Mouse (Mus musculus): ENCODE results near the gene Cep131. TPM values are rescaled to one million over a fixed set of nuclear protein-coding genes. Genes with fewer than 3 reads are reported as not detected.

Cep131 gene
- total RNA-seq, 2 experiments from 2014 or later = 37.1 to 38.2 TPM

- DNase-seq (ENCODE audit: extremely low spot score in 1 of 2, low spot score in 2 of 2) = no peak
- intact Hi-C loops (cut with DNase I) = no loop called here
Observed at GRCm38 (mm10) chr11:120034306-120034705, 52.3 kb downstream of the Cep131 start.

DNA sequence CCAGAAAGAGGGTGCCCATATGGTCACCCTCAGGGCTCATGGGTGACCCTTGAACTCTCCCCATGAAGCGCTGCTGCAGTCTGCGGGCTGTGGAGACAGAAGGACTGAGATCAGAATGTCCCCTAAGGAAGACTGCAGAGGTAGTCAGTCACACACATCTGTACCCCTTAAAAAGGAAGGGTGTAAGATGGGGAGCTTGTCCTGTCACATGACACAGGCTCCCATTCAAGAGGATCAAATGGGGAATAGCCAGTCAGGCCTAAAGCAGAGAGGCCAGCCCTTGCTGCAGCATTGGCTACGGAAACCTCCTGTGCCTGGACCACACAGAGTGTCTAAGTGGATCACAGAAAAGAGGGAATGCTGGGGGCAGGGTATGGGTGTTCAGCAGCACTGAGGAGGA lies 53.2 kb downstream of the Cep131 start:
- no peak for DNase-seq (ENCODE audit: extremely low spot score in 1 of 2, low spot score in 2 of 2)
- intact Hi-C loops (cut with DNase I) = no loop called here

- DNase-seq (ENCODE audit: extremely low spot score in 1 of 2, low spot score in 2 of 2) = no peak
- intact Hi-C loops (cut with DNase I) = no loop called here
Observed at GRCm38 (mm10) chr11:120032052-120032451, 54.6 kb downstream of the Cep131 start.

DNA sequence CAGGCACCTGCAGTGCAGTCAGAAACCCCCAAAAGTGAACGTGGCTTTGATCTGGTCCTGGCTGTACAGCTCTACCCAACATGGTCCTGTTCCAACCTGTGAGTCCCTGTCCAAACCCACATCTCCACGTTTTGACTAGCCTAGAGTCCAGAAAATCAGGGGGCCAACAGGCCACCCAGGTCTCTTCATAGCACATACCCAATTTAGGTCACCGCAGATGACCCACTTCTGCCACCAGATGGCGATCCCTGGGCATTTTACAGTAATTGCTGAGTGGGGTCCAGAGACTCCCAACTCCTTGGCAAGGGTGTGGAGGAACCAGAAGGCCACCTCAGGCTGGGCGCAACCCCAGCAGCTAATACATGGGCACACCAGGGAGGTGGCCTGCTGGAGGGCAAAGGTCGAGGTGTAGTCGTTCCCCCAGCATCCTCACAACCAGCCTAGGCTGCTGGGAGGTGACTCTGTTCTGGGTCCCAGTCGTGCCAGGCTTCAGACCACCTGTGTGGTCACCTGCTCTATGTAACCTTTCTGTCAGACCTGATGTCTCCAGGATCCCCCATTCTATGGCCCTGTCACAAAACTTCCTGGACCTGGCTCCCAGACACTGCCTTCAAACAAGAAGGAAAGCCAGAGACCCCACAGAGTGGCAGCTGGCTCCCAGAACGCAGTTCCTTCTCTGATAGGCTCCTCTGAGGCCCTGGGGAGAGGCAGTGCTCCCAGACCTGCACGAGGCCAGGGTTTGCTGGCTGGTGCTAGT lies 56.3 kb downstream of the Cep131 start:
- intact Hi-C loops (cut with DNase I) = no loop called here
- DNase-seq (ENCODE audit: extremely low spot score in 1 of 2, low spot score in 2 of 2) = no peak

- DNase-seq (ENCODE audit: extremely low spot score in 1 of 2, low spot score in 2 of 2) = no peak
- intact Hi-C loops (cut with DNase I) = no loop called here
Observed at GRCm38 (mm10) chr11:120029431-120030144, 57.0 kb downstream of the Cep131 start.

GRCm38 (mm10) chr11:120028319-120029092 lies 58.1 kb downstream of the Cep131 start:
- intact Hi-C loops (cut with DNase I) = no loop called here
- DNase-seq (ENCODE audit: extremely low spot score in 1 of 2, low spot score in 2 of 2) = no peak

GRCm38 (mm10) chr11:120026941-120027340 lies 59.7 kb downstream of the Cep131 start:
- no peak for DNase-seq (ENCODE audit: extremely low spot score in 1 of 2, low spot score in 2 of 2)

DNA sequence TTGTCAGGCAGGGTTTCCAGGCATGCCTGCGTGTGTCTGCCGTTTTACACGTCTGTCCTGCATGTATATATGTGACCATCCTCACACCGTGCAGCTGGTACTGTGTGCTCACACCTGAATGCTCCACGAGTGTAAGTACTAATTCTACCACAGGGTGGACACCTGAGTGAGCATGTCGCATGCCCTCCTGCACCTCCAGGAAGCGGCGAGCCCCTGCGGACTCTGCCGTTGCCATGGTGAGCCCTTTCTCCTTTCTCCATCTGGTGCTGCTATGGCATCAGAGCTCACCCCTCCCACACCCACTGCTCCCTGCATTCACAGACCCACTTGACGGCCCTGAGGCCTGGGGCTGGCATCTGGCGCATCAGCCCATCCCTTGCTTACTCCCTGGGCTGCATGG lies 63.8 kb downstream of the Cep131 start:
- intact Hi-C loops (cut with DNase I) = no loop called here
- DNase-seq (ENCODE audit: extremely low spot score in 1 of 2, low spot score in 2 of 2) = peak in 1 of 2 experiments; percentile 28

More at GRCm38 (mm10) chr11:120026941-120027340, 59.7 kb downstream of the Cep131 start:
- intact Hi-C loops (cut with DNase I) = no loop called here

- DNase-seq (ENCODE audit: extremely low spot score in 1 of 2, low spot score in 2 of 2) = no peak
- intact Hi-C loops (cut with DNase I) = no loop called here
Observed at GRCm38 (mm10) chr11:120022216-120022615, 64.4 kb downstream of the Cep131 start.

GRCm38 (mm10) chr11:120021367-120021766 lies 65.3 kb downstream of the Cep131 start:
- intact Hi-C loops (cut with DNase I) = no loop called here
- DNase-seq (ENCODE audit: extremely low spot score in 1 of 2, low spot score in 2 of 2) = peak in 1 of 2 experiments; percentile 31

DNA sequence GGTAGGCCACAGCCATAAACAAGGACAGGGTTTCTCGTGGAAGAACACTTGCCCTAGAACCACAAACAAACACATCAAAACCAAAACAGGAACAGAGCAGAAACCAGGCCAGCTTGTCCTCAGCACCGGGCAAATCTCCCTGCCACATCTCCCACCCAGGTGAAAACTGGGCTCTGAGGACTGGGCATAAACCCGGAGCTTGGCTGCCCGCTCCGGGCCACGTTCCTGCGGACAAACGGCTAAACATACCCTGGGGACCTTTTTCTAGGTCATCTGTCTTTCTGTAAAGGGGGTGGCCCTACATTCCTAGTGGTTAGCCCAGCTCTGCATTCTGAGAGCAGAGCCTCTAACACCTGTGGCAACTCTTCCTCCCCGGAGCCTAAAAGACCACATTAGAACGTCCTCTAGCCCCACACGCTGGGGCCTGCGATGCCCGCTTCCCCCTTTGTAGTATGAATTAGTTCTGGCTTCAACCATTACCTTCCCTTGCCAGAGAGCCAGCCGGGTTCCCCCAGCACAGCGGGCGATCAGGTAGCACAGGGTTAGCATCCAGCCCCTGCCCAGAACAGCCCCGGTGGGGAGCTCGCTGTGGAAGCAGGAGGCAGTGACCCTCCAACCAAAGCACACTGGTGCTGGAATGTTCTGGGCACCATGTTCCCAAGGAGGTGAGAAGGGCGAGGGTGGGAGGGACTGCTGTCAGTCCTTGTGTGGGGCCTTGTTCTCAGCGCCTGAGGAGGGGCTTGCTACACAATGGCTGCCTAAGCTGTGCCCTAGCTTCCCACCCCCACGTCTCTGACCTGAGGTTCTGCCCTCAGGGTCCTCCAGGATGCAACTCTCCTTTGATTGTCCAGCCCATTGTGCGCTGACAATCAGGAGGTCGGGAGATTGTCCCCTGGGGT lies 66.8 kb downstream of the Cep131 start:
- intact Hi-C loops (cut with DNase I) = no loop called here
- DNase-seq (ENCODE audit: extremely low spot score in 1 of 2, low spot score in 2 of 2) = peak in 1 of 2 experiments; percentile 33

GRCm38 (mm10) chr11:120017011-120017410 lies 69.6 kb downstream of the Cep131 start:
- DNase-seq (ENCODE audit: extremely low spot score in 1 of 2, low spot score in 2 of 2) = peak in 1 of 2 experiments; percentile 59
- intact Hi-C loops (cut with DNase I) = no loop called here

- intact Hi-C loops (cut with DNase I) = loop anchor here (5.0 kb wide), 2 partner anchors 73 to 88 kb away; partner anchors contain the start of gene Cep131
Observed at GRCm38 (mm10) chr11:120014758-120015157, 71.9 kb downstream of the Cep131 start.

More at GRCm38 (mm10) chr11:120014758-120015157, 71.9 kb downstream of the Cep131 start:
- DNase-seq (ENCODE audit: extremely low spot score in 1 of 2, low spot score in 2 of 2) = peak in 1 of 2 experiments; percentile 33

Small RNA genes within 50 kb of the gene (microRNA-seq; reads per million reads assigned to microRNA genes)
- gene Gm25948 = not detected
- gene Mir3065 = not detected
- gene Mir338 = not detected

Other genes starting within 250 kb of the Cep131 start
- gene Chmp6, start 173.4 kb downstream of the Cep131 start, total RNA-seq (2021) = 10 to 100 TPM; 43.0 to 46.9 TPM
- gene Baiap2, start 144.1 kb downstream of the Cep131 start, total RNA-seq (2021) = 100 to 1,000 TPM; 116 to 122 TPM
- 100 to 1,000 TPM; 136 to 153 TPM for gene Aatk, start 39.7 kb downstream of the Cep131 start, total RNA-seq (2021)
- gene Tepsin, start 11.9 kb upstream of the Cep131 start, total RNA-seq (2021) = 10 to 100 TPM; 17.5 to 21.4 TPM
- 10 to 100 TPM; 28.6 to 32.9 TPM for gene Ndufaf8, start 12.1 kb upstream of the Cep131 start, total RNA-seq (2021)
- 100 to 1,000 TPM; 107 to 118 TPM for gene Slc38a10, start 64.5 kb upstream of the Cep131 start, total RNA-seq (2021)
- 10 to 100 TPM; 19.7 to 20.6 TPM for gene Bahcc1, start 146.1 kb upstream of the Cep131 start, total RNA-seq (2021)

All from left cerebral cortex, postnatal 10 days (tissue).